Mouse (Mus musculus) liver, embryonic 14.5 days (tissue): ENCODE data around the gene Bri3.

ENCODE experiments used
- CTCF ChIP-seq: IDR thresholded peaks from 2 replicates; pipeline ENCODE4 v1.5.1; 2016; ENCODE audit warnings: antibody characterized with exemption, low read depth, control low read depth
- EP300 ChIP-seq: IDR thresholded peaks from 2 replicates; pipeline ENCODE4 v1.6.1; 2016; ENCODE audit warnings: antibody characterized with exemption, low read depth

- no peak for TF ChIP-seq CTCF
- no peak for TF ChIP-seq EP300
Measured at GRCm38 (mm10) chr5:144255632-144256540, 11.6 kb downstream of the Bri3 start.
